ENCODE assay signal across 13 mouse cellular contexts in the genomic region with DNA sequence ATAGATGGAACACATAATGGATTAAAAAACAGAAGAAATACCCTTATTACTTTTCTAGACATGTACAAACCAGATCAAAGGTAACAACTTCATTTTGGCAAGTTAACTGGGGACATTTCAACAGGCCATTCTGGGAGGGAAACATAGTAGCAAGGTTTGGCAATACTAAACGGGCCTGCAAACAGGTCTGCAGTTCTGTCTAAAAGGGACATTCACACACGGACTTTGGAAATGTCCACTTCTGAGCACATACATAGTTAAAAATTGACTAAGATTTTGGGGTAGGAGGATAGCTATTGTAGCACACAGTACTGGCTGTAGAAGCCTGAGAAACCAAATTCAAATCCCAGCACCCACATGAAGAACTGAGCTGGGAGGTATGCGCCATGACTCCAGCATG.
"Had no signal": no experiment of that assay in that cellular context is flagged by ENCODE, and none has a peak within 500 bp of the region (broad histone marks: within the 10 kb centered on the region; RNA-seq: fewer than 3 reads in every experiment).

No protein-coding gene starts in this region.

- H3K4me3 ChIP-seq: limb, embryonic 13.5 days; midbrain, embryonic 10.5 days; myocyte; neural tube, embryonic 15.5 days had no signal

- ATAC-seq: intestine, embryonic 16.5 days; lung, postnatal 0 days had no signal

- H3K27ac ChIP-seq: limb, embryonic 13.5 days; midbrain, embryonic 10.5 days; neural tube, embryonic 15.5 days had no signal

- H3K4me2 ChIP-seq: limb, embryonic 13.5 days; neural tube, embryonic 15.5 days had no signal

- H3K9me3 ChIP-seq: limb, embryonic 13.5 days; midbrain, embryonic 10.5 days; neural tube, embryonic 15.5 days had no signal

- H3K9ac ChIP-seq: limb, embryonic 13.5 days; neural tube, embryonic 15.5 days had no signal

- DNase-seq: kidney, adult 9 months; kidney, postnatal 10 days; left cerebral cortex, postnatal 4 days; lung, adult 2 months; lung, postnatal 36 days; midbrain, embryonic 14.5 days; thymus, postnatal 36 days had no signal

- H3K36me3 ChIP-seq: midbrain, embryonic 10.5 days had no signal

- H3K27me3 ChIP-seq: limb, embryonic 13.5 days; neural tube, embryonic 15.5 days had no signal
